Mouse (Mus musculus): ENCODE results near the gene Cep250. TPM values are rescaled to one million over a fixed set of nuclear protein-coding genes. Genes with fewer than 3 reads are reported as not detected.

Gene Cep250
- polyA plus RNA-seq, 1 experiment from 2014 or later = 26.3 TPM

DNA sequence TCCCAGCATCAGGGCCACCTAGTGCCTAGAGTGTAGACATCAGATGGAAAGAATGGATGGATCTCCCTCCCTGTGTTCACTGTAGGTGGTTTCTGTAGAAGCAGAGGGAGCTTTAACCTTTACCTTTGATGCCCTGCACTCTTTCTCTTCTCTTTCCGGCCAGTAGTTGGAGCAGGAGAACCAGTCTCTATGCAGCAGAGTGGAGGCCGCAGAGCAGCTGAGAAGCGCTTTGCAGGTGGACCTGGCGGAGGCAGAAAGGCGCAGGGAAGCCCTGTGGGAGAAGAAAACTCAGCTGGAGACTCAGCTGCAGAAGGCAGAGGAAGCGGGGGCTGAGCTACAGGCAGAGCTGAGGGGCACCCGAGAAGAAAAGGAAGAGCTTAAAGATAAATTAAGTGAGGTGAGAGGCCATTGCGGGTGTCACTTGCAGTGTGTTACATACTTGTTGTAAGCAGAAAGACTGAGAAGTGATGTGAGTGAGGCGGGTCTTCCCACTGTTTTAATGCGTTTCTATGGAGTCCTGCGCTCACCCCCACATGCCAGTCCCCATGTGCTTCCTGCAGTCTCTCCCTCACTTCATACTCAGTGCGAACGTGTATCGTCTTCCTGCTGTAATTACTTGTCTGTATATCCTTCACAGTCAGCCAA is 18.0 kb downstream of the Cep250 start:
- WGBS = 81% methylated on average over 14 of the region's 14 CpGs
- Histone ChIP-seq H3K36me3 (peaks cover 83% of the 10 kb centered on the region), H3K4me3 (no peak overlapping the region), H3K27me3 (no peaks in the 10 kb centered on the region), H3K27ac (replicated peaks) (no peak overlapping the region), H3K4me2 (replicated peaks) (no peak overlapping the region), H3K4me1 (no peaks in the 10 kb centered on the region), H3K9me3 (no peaks in the 10 kb centered on the region), H3K9ac (replicated peaks) (no peak overlapping the region)
- no peak for ATAC-seq (ENCODE audit: low FRiP score, low read depth)

DNA sequence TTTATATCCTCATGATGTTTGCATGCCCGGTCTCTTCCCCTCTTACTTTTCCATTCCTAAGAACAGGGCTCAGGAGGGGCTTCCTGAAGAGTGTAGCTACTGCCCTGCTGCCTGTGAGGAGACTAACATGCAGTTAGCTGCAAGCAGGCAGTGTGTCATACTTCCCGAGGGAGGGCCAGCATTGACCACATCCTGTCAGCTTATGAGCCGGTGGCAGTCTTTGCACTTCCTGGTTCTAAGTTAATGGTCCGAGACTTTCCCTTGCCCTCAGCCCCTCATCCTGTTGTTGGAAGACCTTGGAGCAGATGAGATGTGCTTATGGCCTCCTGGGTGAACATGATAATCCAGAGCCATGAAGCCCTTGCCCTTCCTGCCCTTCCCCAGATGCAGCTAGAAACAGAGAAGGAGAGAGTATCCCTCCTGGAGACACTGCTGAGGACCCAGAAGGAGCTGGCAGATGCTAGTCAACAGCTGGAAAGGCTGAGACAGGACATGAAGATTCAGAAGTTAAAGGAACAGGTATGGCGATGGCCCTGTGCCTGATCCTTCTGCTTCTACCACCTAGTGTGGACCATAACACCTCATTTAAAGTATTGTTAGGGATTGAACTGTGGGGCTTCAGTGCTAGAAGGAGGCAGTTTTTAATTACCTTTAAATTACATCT is 23.2 kb downstream of the Cep250 start:
- H3K36me3 ChIP-seq = peaks cover 86% of the 10 kb centered on the region
- H3K9me3 ChIP-seq = no peaks in the 10 kb centered on the region
- no peak overlapping the region for H3K4me3 ChIP-seq
- H3K27ac ChIP-seq (replicated peaks) = no peak overlapping the region
- H3K9ac ChIP-seq (replicated peaks) = no peak overlapping the region
- H3K4me2 ChIP-seq (replicated peaks) = no peak overlapping the region
- H3K4me1 ChIP-seq = no peaks in the 10 kb centered on the region
- ATAC-seq (ENCODE audit: low FRiP score, low read depth) = no peak
- no peaks in the 10 kb centered on the region for H3K27me3 ChIP-seq
- WGBS = 89% methylated on average over 5 of the region's 5 CpGs

DNA sequence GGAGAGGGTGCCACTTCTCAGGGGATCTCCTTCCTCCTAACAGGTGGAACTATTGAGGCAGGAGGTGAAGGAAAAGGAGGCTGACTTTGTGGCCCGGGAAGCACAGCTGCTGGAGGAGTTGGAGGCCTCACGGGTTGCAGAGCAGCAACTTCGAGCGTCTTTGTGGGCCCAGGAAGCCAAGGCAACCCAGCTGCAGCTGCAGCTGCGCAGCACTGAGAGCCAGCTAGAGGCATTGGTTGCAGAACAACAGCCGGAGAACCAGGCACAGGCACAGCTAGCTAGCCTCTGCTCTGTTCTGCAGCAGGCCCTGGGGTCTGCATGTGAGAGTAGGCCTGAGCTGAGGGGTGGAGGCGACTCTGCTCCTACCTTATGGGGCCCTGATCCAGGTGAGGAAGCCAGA is 29.5 kb downstream of the Cep250 start:
- ATAC-seq (ENCODE audit: low FRiP score, low read depth) = no peak
- no peaks in the 10 kb centered on the region for H3K27me3 ChIP-seq
- no peaks in the 10 kb centered on the region for H3K9me3 ChIP-seq
- H3K27ac ChIP-seq (replicated peaks) = no peak overlapping the region
- no peak overlapping the region for H3K4me2 ChIP-seq (replicated peaks)
- no peak overlapping the region for H3K4me3 ChIP-seq
- H3K9ac ChIP-seq (replicated peaks) = no peak overlapping the region
- 92% methylated on average over 7 of the region's 7 CpGs for WGBS
- no peaks in the 10 kb centered on the region for H3K4me1 ChIP-seq
- H3K36me3 ChIP-seq = peaks cover 99% of the 10 kb centered on the region

DNA sequence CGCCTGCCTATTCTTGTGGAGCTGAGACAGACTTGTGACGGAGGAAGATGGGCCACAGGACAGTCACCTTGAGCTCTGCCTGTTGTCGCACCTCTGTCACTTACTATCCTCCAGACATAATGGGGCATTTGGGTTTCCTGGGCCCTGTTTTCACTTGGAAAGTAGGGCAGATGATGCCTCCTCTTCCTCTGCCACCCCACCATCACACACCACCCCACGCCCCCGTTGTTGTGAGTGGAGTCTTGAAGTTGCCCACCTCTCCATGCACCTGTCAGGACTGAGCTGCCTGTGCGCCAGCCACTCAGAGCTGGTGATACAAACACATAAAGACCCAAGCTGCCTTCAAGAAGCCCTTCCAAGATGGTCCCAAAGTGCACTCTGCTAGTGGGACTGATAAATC is 30.9 kb downstream of the Cep250 start:
- H3K27me3 ChIP-seq = no peaks in the 10 kb centered on the region
- H3K27ac ChIP-seq (replicated peaks) = no peak overlapping the region
- no peak overlapping the region for H3K4me2 ChIP-seq (replicated peaks)
- H3K9me3 ChIP-seq = no peaks in the 10 kb centered on the region
- ATAC-seq (ENCODE audit: low FRiP score, low read depth) = no peak
- H3K4me3 ChIP-seq = no peak overlapping the region
- no peaks in the 10 kb centered on the region for H3K4me1 ChIP-seq
- H3K9ac ChIP-seq (replicated peaks) = no peak overlapping the region
- H3K36me3 ChIP-seq = peaks cover 100% of the 10 kb centered on the region
- WGBS = 97% methylated on average over 6 of the region's 6 CpGs

DNA sequence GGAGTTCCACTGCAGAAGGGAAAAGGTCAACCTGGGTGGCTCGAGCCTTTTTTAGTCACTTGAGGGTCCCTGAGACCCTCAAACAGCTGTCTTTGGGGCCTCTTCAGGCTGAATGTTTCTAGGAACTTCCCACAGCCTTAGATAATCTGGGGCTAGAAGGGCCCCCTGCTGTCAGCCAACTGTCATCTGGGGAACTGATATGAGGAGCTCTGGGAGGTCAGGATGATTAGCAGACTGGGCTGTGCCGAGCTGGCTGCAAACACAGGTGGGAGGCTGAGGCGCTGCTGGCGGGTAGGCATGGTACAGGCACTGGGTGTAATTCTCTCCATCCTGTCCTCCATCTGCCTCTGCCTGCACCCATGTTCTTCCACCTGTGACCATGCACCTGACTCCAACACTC is 32.8 kb downstream of the Cep250 start:
- Histone ChIP-seq H3K9me3 (no peaks in the 10 kb centered on the region), H3K36me3 (peaks cover 100% of the 10 kb centered on the region), H3K27me3 (no peaks in the 10 kb centered on the region), H3K4me2 (replicated peaks) (no peak overlapping the region), H3K9ac (replicated peaks) (no peak overlapping the region), H3K4me3 (no peak overlapping the region), H3K4me1 (no peaks in the 10 kb centered on the region), H3K27ac (replicated peaks) (no peak overlapping the region)
- 82% methylated on average over 4 of the region's 4 CpGs for WGBS
- ATAC-seq (ENCODE audit: low FRiP score, low read depth) = no peak

- no peak overlapping the region for H3K4me2 ChIP-seq (replicated peaks)
- ATAC-seq (ENCODE audit: low FRiP score, low read depth) = no peak
- no peak overlapping the region for H3K4me3 ChIP-seq
- peaks cover 100% of the 10 kb centered on the region for H3K36me3 ChIP-seq
- 97% methylated on average over 10 of the region's 10 CpGs for WGBS
- H3K9ac ChIP-seq (replicated peaks) = no peak overlapping the region
- no peak overlapping the region for H3K27ac ChIP-seq (replicated peaks)
- no peaks in the 10 kb centered on the region for H3K9me3 ChIP-seq
- H3K4me1 ChIP-seq = no peaks in the 10 kb centered on the region
- H3K27me3 ChIP-seq = no peaks in the 10 kb centered on the region
These were observed 34.9 kb downstream of the Cep250 start for GRCm38 (mm10) chr2:155991151-155991550.

DNA sequence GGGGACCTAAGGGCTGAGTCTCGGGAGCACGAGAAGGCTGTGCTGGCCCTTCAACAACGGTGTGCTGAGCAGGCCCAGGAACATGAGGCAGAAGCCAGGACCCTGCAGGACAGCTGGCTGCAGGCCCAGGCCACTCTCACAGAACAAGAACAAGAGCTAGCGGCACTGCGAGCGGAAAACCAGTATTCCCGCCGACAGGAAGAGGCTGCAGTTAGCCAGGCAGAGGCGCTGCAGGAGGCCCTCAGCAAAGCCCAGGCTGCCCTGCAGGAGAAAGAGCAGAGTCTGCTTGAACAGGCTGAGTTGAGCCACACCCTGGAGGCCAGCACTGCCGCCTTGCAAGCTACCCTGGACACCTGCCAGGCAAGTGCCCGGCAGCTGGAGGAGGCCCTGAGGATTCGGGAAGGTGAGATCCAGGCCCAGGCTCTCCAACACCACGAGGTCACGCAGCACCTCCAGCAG is 35.6 kb downstream of the Cep250 start:
- no peak for ATAC-seq (ENCODE audit: low FRiP score, low read depth)
- no peaks in the 10 kb centered on the region for H3K4me1 ChIP-seq
- no peaks in the 10 kb centered on the region for H3K27me3 ChIP-seq
- H3K9ac ChIP-seq (replicated peaks) = no peak overlapping the region
- H3K27ac ChIP-seq (replicated peaks) = no peak overlapping the region
- WGBS = 87% methylated on average over 14 of the region's 14 CpGs
- no peak overlapping the region for H3K4me3 ChIP-seq
- H3K9me3 ChIP-seq = no peaks in the 10 kb centered on the region
- peaks cover 100% of the 10 kb centered on the region for H3K36me3 ChIP-seq
- H3K4me2 ChIP-seq (replicated peaks) = no peak overlapping the region

- no peak for ATAC-seq (ENCODE audit: low FRiP score, low read depth)
- Histone ChIP-seq H3K4me3 (no peak overlapping the region), H3K36me3 (peaks cover 8% of the 10 kb centered on the region), H3K4me1 (peaks cover 9% of the 10 kb centered on the region), H3K4me2 (replicated peaks) (no peak overlapping the region), H3K9me3 (no peaks in the 10 kb centered on the region), H3K27ac (replicated peaks) (no peak overlapping the region), H3K27me3 (no peaks in the 10 kb centered on the region), H3K9ac (replicated peaks) (no peak overlapping the region)
- WGBS = 90% methylated on average over 4 of the region's 4 CpGs
These were observed 49.1 kb downstream of the Cep250 start for GRCm38 (mm10) chr2:156005393-156005792.

GRCm38 (mm10) chr2:156007888-156008532 is 51.8 kb downstream of the Cep250 start, which contains the start of the genes 6430550D23Rik and Ergic3:
Gene 6430550D23Rik (minus strand): TSS chr2:156007977.
Gene Ergic3 (plus strand): TSS chr2:156008045.
- peak; percentile 99 for ATAC-seq (ENCODE audit: low FRiP score, low read depth)
- under 1% methylated on average over 45 of the region's 45 CpGs for WGBS

GRCm38 (mm10) chr2:156018106-156018505 is 61.8 kb downstream of the Cep250 start:
- ATAC-seq (ENCODE audit: low FRiP score, low read depth) = no peak
- no peak overlapping the region for H3K4me3 ChIP-seq
- no peak overlapping the region for H3K27ac ChIP-seq (replicated peaks)
- WGBS = 92% methylated on average over 3 of the region's 3 CpGs
- H3K27me3 ChIP-seq = no peaks in the 10 kb centered on the region
- H3K4me2 ChIP-seq (replicated peaks) = no peak overlapping the region
- H3K9me3 ChIP-seq = no peaks in the 10 kb centered on the region
- H3K4me1 ChIP-seq = no peaks in the 10 kb centered on the region
- no peak overlapping the region for H3K9ac ChIP-seq (replicated peaks)
- peaks cover 68% of the 10 kb centered on the region for H3K36me3 ChIP-seq

More at GRCm38 (mm10) chr2:156007888-156008532, 51.8 kb downstream of the Cep250 start, which contains the start of the genes 6430550D23Rik and Ergic3:
- Histone ChIP-seq H3K9me3 (no peaks in the 10 kb centered on the region), H3K9ac (replicated peaks) (peak within 1 kb of the TSS; percentile 86), H3K4me2 (replicated peaks) (peak within 1 kb of the TSS; percentile 84), H3K36me3 (peaks cover 32% of the 10 kb centered on the region), H3K27ac (replicated peaks) (peak within 1 kb of the TSS; percentile 81), H3K4me3 (peak within 1 kb of the TSS; percentile 87), H3K27me3 (no peaks in the 10 kb centered on the region), H3K4me1 (peaks cover 9% of the 10 kb centered on the region)

DNA sequence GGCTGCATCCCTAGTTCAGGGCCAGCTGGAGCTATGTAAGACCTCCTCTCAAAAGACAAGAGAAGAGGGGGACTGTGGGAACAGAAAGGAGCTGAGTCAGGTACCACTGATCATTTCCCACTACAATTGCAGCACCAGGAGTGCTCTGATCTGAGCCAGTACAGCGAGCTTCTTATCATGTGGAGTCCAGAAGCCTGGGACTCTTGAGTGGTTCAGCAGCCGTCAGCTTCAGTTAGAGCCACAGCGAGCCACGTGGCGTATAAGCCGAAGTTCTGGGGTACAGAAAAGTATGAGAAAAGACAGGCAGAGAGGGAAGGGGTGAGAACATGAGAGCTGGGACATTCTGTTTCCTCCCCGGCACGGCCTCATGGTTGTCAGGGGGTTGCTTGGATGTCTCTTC is 65.0 kb downstream of the Cep250 start:
- H3K9me3 ChIP-seq = no peaks in the 10 kb centered on the region
- no peak overlapping the region for H3K4me3 ChIP-seq
- 92% methylated on average over 8 of the region's 8 CpGs for WGBS
- ATAC-seq (ENCODE audit: low FRiP score, low read depth) = no peak
- no peaks in the 10 kb centered on the region for H3K4me1 ChIP-seq
- H3K27ac ChIP-seq (replicated peaks) = no peak overlapping the region
- H3K36me3 ChIP-seq = peaks cover 36% of the 10 kb centered on the region
- H3K4me2 ChIP-seq (replicated peaks) = no peak overlapping the region
- H3K27me3 ChIP-seq = no peaks in the 10 kb centered on the region
- H3K9ac ChIP-seq (replicated peaks) = no peak overlapping the region

GRCm38 (mm10) chr2:156021765-156022164 is 65.5 kb downstream of the Cep250 start:
- Histone ChIP-seq H3K36me3 (peaks cover 31% of the 10 kb centered on the region), H3K4me2 (replicated peaks) (no peak overlapping the region), H3K4me3 (no peak overlapping the region), H3K27me3 (no peaks in the 10 kb centered on the region), H3K9me3 (no peaks in the 10 kb centered on the region), H3K4me1 (no peaks in the 10 kb centered on the region), H3K9ac (replicated peaks) (no peak overlapping the region), H3K27ac (replicated peaks) (no peak overlapping the region)
- no peak for ATAC-seq (ENCODE audit: low FRiP score, low read depth)
- 88% methylated on average over 2 of the region's 2 CpGs for WGBS
